Mouse (Mus musculus): ENCODE measurements around the gene Ttpal.
"Not testable (repeated sequence)": the region's sequence is repeated elsewhere in the genome, so short reads cannot be mapped to it uniquely, and the experiment has no call there.

The Ttpal gene

DNA sequence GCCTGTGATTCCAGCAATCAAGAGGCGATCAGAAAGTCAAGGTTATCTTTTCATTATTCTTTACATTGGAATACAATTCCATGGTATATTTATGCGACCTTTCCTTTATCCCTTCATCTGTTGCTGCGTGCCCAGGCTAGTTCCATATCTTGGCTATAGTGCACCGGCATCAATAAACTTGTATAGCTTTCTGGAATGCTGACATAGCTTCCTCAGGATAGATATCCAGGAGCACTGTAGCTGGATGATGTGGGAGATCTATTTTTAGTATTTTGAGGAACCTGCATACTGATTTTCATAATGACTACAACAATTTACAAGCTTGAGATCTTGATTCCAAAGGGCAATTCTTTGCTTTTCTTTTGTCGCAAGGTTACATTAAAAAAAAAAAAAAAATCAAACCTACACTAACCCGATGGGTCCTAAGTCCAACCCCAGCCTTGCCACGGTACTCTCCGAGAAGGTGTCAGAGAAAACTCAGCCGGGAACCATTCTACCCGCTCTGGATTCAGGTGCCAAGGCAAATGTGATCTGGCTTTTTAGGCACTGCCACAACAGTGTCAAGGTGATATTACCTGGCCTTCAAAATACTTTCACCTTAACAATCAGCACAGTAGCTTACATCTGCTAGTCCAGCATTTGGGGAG is 8.4 kb upstream of the Ttpal start:
- no peak for DNase-seq

DNA sequence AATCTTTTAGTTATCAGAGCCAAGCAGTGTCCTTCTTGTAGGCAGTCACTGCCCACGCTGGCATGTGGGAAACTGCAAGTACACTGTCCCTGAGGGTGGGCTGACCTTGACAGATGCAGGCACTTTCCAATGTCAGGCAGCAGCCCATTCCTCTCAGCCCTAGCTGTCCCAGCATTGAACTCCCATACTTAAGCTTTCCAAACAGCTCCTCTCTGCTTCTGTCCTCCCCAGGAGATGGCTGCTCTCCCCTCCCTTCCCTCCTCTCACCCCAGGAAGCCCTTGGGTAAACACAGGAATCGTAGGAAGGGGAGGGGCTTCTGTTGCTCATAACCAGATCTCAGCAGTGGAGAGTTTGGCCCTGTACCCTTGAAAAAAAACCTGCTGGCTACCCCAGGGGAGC is 7.0 kb upstream of the Ttpal start:
- DNase-seq = no peak

DNA sequence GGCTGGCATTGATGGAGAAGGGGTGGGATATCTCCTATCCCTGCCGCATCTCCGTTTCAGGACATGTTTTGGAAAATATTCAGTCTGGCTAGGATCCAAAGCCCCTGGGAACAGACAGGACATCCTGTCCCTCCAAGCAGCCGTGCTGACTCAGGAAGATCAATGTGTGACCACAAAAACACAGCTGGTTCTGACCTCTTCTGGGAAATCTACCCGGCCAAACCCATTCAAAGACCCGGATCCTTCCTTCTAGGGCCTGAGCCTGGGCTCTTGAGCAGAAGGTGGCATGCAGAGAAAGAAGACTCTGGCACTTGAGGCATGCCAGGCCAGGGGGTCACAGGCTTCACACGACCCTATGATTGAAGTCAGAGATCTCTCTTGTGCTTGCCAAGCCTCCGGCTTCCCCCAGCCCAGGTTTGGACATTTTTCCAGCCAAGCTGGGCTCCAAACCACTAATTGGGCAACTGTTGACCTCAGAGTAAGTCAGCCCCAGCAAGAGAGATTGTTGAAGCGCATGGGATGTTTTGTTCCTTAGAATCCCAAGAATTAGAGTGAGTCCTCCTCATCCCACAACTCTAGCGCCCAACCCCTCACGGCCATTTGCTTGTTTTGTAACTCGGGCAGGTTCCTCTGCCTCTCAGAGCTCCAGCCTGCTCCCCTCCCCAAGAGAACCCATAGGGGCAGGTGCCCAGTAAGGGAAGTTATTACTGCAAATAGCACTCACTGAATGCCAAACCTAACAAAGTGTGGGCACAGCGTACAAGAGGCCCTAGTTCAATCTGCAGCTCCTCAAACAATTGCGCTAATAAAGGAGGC is 5.8 kb upstream of the Ttpal start:
- DNase-seq = no peak

DNA sequence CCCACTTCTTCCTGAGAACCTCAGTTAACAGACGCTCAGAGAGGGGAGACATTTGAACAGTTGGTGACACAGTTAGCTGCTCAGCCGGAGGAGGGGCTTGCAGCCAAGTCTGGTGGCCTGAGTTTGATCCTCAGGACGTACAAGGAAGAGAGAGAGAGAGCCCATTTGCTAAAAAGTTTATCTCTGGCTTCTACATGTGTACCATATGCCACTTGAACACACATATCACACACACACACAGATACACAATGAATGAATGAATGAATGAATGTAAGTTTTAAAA is 5.3 kb upstream of the Ttpal start:
- no peak for DNase-seq

DNA sequence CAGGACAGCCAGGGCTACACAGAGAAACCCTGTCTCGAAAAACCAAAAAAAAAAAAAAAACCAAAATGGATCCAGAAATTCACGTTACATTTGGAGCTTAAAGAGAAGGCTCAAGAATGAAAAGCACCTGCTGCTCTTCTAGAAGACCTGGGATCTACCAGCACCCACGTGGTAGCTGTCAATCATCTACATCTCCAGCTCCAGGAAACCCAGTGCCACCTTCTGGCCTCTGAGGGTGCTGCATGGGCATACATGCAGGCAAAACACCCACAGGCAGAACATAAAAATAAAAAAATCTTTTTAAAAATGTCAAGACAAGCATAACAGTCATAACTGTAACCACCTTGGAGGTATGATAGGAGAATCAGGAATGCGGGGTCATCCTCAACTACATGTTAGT is 4.5 kb upstream of the Ttpal start:
- DNase-seq = peak; percentile 85

DNA sequence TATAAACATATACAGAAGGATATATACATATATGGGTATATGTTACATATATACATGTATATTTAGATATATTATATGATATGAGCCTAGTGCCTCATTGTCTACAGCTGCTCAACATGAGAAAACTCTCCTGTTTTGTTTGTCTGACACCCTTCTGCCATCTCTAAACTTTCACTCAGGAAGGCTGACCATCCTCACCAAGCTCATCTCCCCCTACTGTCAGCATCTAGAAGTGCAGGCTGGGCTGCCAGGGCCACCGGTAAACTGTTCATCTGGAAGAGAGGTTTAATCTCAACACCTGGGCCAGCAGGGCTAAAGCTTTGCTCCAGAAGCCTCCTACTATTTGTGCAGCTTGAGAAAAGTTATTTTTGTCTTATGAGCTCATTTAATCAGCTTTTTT is 2.9 kb upstream of the Ttpal start:
- DNase-seq = peak; percentile 79

DNA sequence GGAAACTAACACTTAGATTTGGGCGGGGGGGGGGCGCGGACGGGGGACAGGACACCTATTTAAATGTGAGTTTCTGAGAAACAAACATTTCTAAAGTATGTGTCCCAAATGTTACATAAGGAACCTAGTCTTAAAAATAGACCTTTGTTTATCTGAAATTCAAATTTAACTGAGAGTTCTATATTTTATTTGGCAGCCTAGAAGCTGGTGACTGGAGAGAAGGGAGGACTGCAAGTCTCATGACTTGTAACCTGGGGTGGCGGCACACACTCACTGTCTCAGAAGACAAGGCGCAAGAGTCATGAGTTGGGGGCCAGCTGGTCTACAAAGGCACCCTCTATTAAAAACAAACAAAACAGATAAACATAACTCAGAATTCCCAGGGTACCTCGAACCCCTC is 1.0 kb upstream of the Ttpal start:
- DNase-seq = no peak

DNA sequence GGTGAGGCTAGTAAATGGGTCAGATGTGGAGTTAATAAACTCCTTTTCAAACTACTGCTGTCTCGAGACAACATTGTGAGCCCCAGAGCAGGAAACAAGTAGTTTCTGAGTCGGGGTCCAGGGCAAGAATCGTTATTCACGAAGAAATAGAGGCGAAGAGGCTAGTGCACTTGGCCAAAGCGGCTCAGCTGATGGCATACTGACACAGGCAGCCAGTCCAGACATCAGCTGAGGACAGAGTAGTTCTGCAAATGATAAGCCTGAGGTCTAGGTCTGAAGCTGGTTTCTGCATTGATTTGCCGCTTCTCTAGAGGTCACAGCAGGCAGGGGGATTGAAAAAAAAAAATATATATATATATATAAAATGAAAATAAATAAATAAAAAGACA is 408 bp upstream of the Ttpal start:
- no peak for DNase-seq

DNA sequence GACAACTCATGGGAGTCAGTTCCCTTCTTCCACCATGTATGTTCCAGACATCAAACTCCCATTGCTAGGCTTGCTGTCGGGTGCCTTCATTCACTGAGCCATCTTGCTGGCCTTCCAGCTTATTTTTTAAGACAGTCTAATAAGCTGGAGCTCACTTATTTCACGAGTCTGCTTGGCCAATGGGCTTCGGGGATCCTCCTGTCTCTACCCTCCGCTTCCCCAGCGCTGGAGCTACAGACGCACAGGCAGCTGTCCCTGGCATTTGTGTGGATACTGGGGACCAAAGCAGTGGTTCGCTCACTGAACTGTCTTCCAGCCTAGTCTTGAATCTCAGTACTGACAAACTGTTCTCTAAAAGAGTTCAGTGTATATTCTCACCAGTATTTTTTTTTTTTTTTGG is 4.0 kb downstream of the Ttpal start:
- no peak for DNase-seq

DNA sequence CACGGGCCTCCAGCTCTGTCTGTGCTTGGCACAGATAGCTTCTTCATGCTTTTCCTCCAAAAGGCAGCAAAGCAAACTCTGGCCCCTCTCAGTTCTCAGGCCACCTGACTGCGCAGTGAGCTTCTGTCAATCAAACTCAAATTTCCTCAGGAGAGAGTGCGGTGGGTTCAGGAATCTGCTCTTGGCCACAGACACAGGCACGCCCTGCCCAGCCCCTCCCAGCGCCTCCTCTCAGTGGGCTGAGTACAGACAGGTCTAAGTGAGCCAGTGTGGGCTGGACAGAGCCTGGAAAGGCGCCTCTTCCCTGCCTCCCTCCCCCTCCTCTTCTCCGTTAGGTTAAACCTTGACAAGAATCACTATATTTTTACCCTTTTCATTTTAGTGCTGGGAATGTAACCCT is 5.9 kb downstream of the Ttpal start:
- no peak for DNase-seq

DNA sequence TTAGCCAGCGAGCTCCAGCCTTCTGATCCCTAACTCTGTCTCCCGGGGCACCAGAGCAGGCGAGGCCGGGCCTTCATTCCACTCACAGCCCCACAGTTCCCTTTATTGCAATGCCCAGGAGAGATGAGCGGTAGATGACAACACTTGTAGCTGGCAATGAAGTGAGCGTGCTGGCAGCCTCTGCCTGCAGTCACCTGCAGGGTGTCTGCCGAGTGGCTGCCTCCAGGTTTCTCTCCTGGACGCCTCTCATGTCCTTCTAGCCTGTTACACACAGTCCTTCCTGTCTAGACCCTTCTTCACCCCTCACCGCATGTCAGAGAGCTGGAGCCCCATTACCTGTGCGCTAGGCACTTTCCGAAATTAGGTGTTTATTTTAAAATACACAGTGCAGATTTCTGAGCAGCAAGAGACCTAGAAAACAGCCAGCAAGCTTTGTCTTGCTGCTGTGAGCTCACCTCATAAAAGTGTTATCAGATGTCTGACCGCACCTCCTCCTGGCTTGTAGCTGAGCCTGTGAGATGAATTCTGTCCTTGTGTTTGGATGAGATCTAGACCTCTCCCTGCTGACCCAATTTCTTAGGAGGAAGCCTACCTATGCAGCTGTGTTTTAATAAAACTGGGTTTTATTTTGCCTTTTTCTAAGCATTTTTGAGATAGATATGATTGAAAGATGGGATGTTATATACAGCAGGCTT is 7.3 kb downstream of the Ttpal start:
- DNase-seq = no peak

DNA sequence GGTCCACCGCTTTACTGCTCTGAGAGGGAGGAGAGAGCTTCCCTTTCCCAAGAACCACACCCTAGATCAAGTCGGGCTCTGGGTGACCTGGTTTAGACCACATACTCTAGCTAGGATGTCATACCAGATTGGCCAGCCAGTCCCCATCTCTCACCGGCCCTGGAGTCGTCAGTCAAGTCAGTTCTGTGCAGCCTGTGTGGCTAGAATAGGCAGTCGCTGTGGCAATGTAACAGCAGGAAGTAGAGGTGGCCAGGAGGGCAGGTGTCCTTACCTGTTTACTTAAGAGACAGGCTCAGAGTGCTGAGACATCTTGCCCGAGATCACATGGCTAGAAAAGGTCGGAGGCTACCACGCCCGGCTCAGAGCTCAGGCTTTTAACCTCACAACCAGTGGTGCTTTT is 9.1 kb downstream of the Ttpal start:
- DNase-seq = no peak

DNA sequence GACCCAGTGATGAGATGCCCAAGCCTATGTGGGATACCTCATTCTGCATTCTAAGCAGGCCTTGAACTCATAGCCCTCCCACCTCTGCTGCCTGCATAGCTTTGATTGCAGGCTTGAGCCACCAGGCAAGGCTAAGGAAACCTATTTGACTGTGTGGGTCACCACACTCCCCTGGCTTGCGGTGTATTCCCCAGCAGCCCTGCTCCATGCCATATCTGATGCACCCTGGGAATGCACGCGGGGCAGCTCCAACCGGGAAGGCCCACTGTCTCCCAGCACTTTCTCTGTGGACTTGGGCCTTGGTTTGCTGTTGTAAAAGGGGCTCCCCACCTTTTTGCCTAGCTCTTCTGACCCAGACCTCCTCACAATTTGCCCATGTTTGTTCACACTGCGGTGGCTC is 11.1 kb downstream of the Ttpal start:
- no peak for DNase-seq

DNA sequence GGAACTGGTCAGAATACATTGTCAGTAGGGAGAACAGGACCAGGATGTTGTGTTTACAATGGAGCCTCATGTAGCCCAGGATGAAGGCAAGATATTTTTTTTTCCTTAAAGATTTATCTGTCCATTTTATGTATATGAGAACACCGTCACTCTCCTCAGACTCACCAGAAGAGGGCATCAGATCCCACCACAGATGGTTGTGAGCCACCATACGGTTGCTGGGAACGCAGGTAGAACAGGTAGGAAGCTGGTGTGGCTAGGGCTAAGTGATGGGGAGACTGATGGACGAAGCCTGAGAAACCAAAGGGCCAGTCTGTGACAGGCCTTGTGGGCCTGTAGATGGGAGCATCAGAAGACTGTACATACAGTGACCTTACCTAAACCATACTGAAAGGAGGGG is 11.9 kb downstream of the Ttpal start:
- no peak for DNase-seq

DNA sequence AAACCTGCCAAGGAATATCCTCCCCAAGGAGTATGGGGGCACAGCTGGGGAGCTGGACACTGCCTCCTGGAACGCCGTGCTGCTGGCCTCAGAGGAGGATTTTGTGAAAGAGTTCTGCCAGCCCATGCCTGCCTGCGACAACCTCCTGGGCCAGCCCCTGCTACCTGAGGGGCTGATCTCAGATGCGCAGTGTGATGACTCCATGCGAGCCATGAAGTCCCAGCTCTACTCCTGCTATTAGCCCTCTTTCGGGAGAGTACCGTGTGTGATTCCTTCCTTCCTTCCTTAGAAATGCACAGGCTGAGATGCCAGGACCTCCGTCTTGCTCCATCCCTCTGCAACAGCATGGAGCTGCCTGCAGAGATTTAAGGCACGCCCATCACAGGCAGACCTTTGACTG is 13.3 kb downstream of the Ttpal start:
- no peak for DNase-seq

DNA sequence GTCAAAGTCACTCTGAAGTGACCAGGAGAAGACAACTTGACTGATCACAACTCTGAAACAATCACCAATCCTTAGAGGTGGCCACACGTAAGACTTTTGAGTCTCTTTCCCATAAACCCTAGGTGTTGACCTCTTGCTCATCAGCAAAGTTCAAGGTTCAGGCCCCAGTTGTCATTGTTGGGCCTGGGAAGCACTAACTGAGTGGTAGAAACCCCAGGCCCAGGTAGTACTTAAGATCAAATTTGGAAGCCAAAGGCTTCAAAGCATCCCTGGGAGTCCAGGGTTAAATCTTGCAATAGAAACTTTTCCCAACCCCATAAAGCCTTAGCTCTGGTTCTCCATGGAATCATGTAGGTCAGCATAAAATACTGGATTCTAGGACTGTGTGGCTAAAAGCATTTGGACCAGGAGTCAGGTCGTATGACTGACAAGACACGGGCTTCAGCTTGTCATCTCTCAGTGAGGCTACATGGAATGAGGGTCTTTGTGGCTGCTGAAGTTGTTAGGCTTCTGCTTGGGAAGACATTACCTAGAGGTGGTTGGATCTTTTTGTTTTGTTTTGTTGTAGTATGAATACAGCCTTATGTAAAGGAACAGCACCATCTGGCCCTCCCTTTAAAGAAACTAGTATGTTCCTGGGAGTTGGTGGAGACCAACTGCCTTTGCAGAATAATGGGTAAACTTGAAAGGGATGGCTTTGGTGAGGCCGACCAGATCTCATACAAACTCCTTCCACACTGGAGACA is 14.0 kb downstream of the Ttpal start:
- no peak for DNase-seq

DNA sequence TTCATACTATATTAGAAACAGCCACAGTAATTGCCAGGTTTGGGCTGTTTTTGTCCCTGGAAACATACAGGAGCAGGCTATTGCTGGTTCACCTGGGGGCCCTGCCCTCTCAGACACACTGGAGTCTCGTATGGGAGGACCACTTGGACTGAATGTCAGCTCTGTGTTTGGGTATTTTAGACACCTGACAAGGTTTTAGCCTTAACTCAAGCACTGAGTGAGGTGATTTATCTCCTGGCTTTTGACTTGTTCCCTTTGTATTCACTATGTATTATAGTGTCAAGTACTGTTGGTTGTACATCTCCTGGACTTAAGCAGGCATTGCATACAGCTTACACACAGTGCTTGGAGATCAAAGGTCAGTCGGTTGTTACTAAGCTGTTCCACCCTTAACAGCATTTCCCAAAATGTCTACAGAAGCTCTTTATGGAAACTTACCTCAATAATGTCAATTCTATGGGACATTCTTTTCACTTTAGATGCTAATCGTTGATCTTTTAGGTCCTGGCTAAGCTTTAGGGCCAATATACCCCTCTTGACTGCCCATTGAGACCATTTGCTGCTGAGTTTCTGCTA is 14.6 kb downstream of the Ttpal start:
- DNase-seq = no peak

DNA sequence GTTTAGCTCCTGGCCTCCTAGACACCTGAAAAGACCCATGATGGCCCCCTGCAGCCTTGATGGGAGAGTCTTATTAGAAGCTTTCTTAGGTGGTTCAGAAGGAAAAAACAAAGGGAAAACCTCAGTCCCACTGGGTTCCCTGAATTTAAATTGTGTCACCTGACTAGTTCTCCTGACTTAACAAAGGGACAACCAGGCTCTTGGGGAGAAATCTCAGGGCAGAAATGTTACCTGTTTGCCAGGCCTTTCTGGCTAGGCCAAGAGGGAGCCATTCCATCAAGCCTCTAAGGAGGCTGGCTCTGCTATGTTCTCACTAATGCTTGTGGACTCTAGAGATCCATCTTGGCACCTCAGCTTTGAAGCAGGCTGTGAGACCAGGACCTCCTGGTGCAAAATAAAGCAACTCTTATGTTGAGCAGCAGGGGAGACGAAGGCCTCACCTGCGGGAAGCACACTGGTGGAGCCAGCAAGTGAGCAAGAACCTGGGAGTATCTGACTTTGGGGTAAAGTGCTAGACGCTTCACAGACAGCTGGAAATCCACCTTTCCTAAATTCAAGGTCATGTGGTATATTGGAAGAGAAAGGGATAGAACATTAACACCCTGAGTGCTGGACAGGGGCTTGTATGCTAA is 15.2 kb downstream of the Ttpal start:
- no peak for DNase-seq

DNA sequence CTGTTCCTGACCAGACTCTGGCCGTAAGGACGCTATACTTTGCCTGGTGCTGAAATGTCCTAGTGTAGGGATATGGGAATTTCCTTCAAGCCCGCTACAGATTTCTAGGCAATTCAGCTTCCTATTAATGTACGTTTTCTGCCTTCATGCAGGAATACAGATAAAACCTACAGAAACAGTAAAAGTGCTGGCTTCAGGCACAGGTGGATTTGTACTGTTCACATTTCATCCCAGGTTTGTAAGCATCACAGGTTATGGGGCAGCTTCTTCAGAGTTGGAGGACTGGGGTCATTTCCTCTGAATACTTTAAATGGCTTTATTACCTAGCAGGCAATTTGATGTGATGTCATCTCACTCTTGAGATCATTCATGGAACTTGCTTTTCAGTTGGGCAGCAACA is 15.8 kb downstream of the Ttpal start:
- no peak for DNase-seq

DNA sequence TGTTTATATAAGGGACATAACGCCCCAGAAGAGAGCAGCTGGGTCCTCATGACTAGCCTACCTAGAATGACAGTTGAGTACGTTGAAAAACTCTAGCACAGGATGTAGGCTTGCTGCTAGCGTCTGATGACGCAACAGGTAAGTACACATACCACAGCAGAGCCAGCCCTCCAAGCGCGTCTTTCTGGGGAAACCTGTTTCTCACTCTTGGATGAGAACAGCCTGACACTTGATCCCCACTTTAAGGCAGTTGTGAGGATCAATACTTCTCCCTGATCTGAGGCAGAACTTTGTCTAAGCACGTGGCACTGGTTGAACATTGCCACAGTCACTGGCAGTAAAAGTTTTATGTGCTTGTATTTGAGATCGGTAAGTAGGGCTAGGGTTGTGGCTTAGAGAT is 18.3 kb downstream of the Ttpal start:
- DNase-seq = no peak

DNA sequence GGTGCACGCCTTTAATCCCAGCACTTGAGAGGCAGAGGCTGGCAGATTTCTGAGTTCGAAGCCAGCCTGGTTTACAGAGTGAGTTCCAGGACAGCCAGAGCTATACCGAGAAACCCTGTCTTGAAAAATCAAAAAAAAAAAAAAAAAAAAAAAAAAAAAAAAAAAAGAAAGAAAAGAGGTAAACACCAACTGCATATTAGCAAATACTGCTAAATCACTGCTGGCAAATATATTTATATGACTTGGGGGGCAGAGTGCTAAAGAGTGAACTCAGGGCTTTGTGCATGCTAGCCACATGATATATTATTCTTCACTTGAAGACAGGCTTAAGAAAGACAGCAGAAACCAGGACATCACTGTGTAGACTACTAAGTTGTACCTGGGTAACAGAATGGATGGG is 19.3 kb downstream of the Ttpal start:
- DNase-seq = not testable (repeated sequence)

DNA sequence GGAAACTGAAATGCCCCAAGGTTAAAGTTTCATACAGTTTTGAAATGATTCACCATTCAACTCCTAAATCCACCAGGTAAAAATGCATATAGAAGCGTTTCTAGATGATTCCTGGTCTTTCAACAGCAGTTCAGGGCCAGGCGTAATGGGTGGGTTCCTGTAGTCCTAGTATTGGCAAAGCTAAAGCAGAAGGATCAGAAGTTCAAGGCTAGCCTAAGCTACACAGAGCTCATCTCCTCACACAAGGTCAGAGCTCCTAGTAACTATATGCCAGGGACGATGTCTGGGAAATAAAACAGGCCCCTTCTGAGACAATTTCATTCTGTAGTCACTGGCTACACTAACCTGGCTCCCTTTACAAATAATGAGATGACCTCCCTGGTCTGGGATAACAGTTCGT is 29.1 kb downstream of the Ttpal start:
- DNase-seq = no peak

DNA sequence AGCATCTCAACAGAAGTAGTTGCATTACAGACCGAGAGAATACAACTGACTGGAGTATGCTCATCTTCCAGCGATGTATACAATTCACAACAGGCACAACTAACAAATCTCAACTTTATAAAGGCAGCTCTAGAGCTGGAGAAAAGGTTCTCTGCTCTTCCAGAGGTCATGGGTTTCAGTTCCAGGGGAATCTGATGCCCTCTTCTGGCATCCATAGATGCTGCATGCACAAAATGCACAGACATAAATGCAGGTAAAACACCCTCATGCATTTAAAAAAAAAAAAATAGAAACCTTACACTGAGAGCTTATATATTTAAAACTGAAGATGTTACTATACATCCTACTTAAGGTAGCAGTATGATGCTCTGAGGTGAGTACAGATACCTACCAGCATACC is 29.6 kb downstream of the Ttpal start:
- DNase-seq = no peak
